Mouse (Mus musculus) ovary, postnatal 36 days (tissue): ENCODE data around the gene Rnf123.
"Not testable (repeated sequence)": the region's sequence is repeated elsewhere in the genome, so short reads cannot be mapped to it uniquely, and the experiment has no call there.

Source experiments
- DNase-seq: peaks from one replicate; pipeline ENCODE4 v3.0.0; 2022; ENCODE audit warnings: low spot score, mixed read lengths

Rnf123 gene

GRCm38 (mm10) chr9:108035331-108036156 lies 47.6 kb downstream of the Rnf123 start:
- no peak for DNase-seq

- no peak for DNase-seq
These were observed 51.0 kb downstream of the Rnf123 start for GRCm38 (mm10) chr9:108032126-108032525.

- DNase-seq: no peak
These were observed 55.3 kb downstream of the Rnf123 start for GRCm38 (mm10) chr9:108027867-108028266.

- no peak for DNase-seq
These were observed 56.6 kb downstream of the Rnf123 start for GRCm38 (mm10) chr9:108026584-108026983.

GRCm38 (mm10) chr9:108023216-108023615 lies 59.9 kb downstream of the Rnf123 start:
- DNase-seq: no peak

GRCm38 (mm10) chr9:108020741-108021140 lies 62.4 kb downstream of the Rnf123 start:
- no peak for DNase-seq

GRCm38 (mm10) chr9:108017127-108017526 lies 66.0 kb downstream of the Rnf123 start:
- no peak for DNase-seq

- not testable (repeated sequence) for DNase-seq
These were observed 69.6 kb downstream of the Rnf123 start for GRCm38 (mm10) chr9:108013577-108013976.

GRCm38 (mm10) chr9:108010385-108010784 lies 72.8 kb downstream of the Rnf123 start:
- no peak for DNase-seq

GRCm38 (mm10) chr9:108008041-108008440 lies 75.1 kb downstream of the Rnf123 start:
- no peak for DNase-seq

- DNase-seq: no peak
These were observed 79.6 kb downstream of the Rnf123 start for GRCm38 (mm10) chr9:108003531-108003890.

- DNase-seq: no peak
These were observed 80.2 kb downstream of the Rnf123 start for GRCm38 (mm10) chr9:108002778-108003530.

GRCm38 (mm10) chr9:108001922-108002770 lies 81.0 kb downstream of the Rnf123 start, which contains the start of gene Ip6k1:
Ip6k1 (plus strand) TSS chr9:108002501.
- peak; percentile 99 for DNase-seq
